Mouse (Mus musculus) hindbrain, embryonic 14.5 days (tissue): Measurements from ENCODE around the gene Foxn4. TPM values are rescaled to one million over a fixed set of nuclear protein-coding genes. Genes with fewer than 3 reads are reported as not detected.

Experiments
- ATAC-seq: fragments of 200-750 bp; cut with Nextera tagmentation; 2 replicates; pipeline ENCODE4 v1.8.0; 2017; ENCODE audit warnings: moderate number of reproducible peaks, mild to moderate bottlenecking, moderate TSS enrichment, moderate library complexity; ENCODE audit not compliant: low FRiP score
- DNase-seq: peaks from one replicate; pipeline ENCODE4 v3.0.0-alpha.2; 2015; ENCODE audit warnings: low spot score
- H3K27ac ChIP-seq: fragments of 300-500 bp; sonication (generic); 2 replicates; pipeline ENCODE4 v1.5.1; 2014; ENCODE audit warnings: mild to moderate bottlenecking, moderate library complexity
- H3K27me3 ChIP-seq: fragments of 300-500 bp; sonication (generic); 2 replicates; pipeline ENCODE4 v1.6.1; 2014; ENCODE audit warnings: mild to moderate bottlenecking, low read length, mixed read lengths; ENCODE audit not compliant: control insufficient read depth, insufficient read depth
- H3K36me3 ChIP-seq: fragments of 300-500 bp; sonication (generic); replicated peaks from 2 replicates; pipeline ENCODE4 v1.6.1; 2014; ENCODE audit not compliant: control insufficient read depth, insufficient read depth
- H3K4me1 ChIP-seq: fragments of 300-500 bp; sonication (generic); replicated peaks from 2 replicates; pipeline ENCODE4 v1.6.1; 2014; ENCODE audit warnings: antibody characterized with exemption, low read length, mixed read lengths; ENCODE audit not compliant: control insufficient read depth, insufficient read depth
- H3K4me2 ChIP-seq: fragments of 300-500 bp; sonication (generic); replicated peaks from 2 replicates; pipeline ENCODE4 v1.6.1; 2014; ENCODE audit warnings: mild to moderate bottlenecking, moderate library complexity
- H3K4me3 ChIP-seq: fragments of 300-500 bp; sonication (generic); replicated peaks from 2 replicates; pipeline ENCODE4 v1.5.1; 2014; ENCODE audit warnings: mild to moderate bottlenecking, low read length
- H3K9ac ChIP-seq: fragments of 300-500 bp; sonication (generic); 2 replicates; pipeline ENCODE4 v1.6.1; 2014
- H3K9me3 ChIP-seq: fragments of 300-500 bp; sonication (generic); 2 replicates; pipeline ENCODE4 v1.6.1; 2016; ENCODE audit warnings: low read length; ENCODE audit not compliant: control insufficient read depth
- WGBS: fragments of 180-500 bp; shearing (Covaris S2); extraction: QIAGEN DNeasy Blood & Tissue Kit; methylation state at CpG from one replicate; pipeline ENCODE4 v1.1.7; 2014; 5-methylcytosine and 5-hydroxymethylcytosine counted together
- polyA plus RNA-seq: library from polyadenylated mRNA; unstranded; fragments of >200 nt; fragmentation: Nextera tagmentation; extraction: Ambion mirVana; gene quantifications from 2 replicates; pipeline ENCODE4 v1.2.1, GENCODE M21; 2014

Foxn4 gene
- polyA plus RNA-seq, 1 experiment from 2014 or later = 0.24 TPM

DNA sequence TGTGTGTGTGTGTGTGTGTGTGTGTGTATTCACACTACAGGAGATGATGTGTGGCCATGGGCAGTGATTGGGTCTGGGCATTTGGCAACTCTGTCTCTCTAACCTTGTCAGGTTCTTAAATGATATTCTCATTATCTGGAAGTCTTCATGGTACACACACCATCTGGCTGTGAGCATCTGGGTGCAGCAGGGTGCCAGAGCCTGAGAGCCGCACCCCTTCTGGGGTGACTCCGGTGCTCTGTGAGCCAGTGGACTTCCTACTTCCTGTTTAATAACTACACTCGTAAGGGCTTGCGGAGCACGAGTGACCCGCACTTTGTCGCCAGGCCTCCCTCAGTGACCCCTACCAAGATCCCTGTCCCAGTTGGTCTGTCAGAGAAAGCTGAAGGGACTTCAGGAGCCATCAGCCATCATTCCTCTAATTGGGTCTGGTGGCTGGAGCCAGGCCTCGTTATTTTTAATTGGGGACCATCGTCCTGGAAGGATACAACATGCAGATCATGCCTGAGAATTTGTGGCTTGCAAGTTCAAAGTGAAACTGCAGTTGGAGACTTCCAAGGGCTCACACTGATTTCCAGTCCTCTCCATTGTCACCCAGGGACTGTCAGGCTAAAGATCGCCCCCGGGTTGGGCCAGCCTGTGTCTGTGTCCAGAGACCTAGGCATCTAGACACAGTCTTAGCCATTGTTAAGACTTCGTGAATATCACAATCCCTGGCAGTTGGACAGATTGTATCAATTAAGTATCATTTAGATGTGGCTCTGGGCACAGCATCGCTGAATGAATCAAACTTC, 11.2 kb upstream of the Foxn4 start:
- Histone ChIP-seq H3K4me1 (peaks cover 14% of the 10 kb centered on the region; the same call in 1 of the 2 replicates), H3K36me3 (no peaks in the 10 kb centered on the region), H3K4me2 (no peak overlapping the region), H3K27me3 (peaks cover 44% of the 10 kb centered on the region), H3K9ac (no peak overlapping the region), H3K27ac (no peak overlapping the region), H3K9me3 (no peaks in the 10 kb centered on the region), H3K4me3 (no peak overlapping the region)
- DNase-seq (no peak), ATAC-seq (no peak)
- WGBS = 62% methylated on average over 13 of the region's 13 CpGs

DNA sequence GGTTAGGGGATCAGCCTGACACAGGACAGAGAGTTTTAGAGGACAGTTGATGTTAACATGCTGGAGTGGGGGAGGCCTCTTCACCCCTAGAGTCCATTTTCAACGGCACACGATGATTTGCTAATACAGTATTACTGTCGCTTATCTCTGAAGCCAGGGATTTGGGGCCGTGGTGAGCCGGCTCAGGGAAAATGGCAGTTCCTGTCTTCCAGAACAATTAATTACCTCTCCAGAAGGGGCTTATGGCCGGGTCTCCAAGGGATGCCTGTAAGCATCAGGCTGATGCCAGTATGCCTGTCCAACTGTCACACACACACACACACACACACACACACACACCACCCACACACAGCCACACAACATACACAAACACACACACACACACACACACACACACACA, 8.7 kb upstream of the Foxn4 start:
- peaks cover 10% of the 10 kb centered on the region; the same call in 1 of the 2 replicates for H3K4me1 ChIP-seq
- 0 out of 2 replicates have a peak overlapping the region, but pooled peaks have one; percentile 29 for H3K27ac ChIP-seq
- DNase-seq (no peak), ATAC-seq (no peak)
- H3K9me3 ChIP-seq = no peaks in the 10 kb centered on the region
- H3K9ac ChIP-seq = no peak overlapping the region; the same call in 1 of the 2 replicates
- no peaks in the 10 kb centered on the region for H3K36me3 ChIP-seq
- H3K4me3 ChIP-seq = no peak overlapping the region
- H3K27me3 ChIP-seq = peaks cover 40% of the 10 kb centered on the region
- no peak overlapping the region for H3K4me2 ChIP-seq
- WGBS = 23% methylated on average over 6 of the region's 6 CpGs

DNA sequence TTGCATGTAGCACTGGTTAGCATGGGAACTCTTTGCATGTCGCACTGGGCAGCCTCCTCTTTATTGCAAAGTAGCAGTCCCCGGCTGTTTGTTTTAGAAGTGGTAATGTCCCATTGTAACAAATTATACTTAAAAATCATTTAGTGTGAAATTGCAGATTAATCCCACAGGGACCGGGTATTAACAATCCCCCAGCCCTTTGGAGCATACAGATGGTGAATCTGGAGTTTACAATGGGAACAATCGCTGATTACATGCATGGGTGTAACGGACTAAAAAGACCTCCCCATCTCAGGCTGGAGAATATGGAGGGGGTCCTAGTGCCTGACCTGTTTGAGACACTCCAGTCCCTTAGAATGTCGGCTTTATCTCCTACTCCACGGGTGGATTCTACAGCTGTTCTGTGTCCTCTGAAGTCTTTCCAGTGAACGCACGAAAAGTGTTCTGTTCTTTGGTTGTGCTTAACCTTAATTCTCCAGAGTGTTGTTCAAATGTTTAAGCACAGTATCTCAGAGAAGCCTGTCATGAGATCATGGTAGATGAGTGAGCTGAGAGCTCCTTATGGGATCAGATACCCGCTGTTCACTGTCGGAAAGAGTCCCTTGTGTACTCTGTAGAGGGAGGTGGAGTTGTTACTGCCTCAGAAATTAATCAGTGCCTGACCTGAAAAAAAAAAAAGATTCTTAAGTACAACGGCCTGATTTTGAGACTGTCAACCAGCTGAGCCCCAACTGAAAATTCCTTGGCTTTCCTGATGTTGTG, 6.0 kb upstream of the Foxn4 start:
- DNase-seq (no peak), ATAC-seq (no peak)

GRCm38 (mm10) chr5:114275991-114276390, 2.4 kb upstream of the Foxn4 start:
- WGBS = 14% methylated on average over 16 of the region's 16 CpGs
- Histone ChIP-seq H3K9ac (no peak overlapping the region), H3K4me3 (no peak overlapping the region), H3K27me3 (peaks cover 80% of the 10 kb centered on the region), H3K9me3 (no peaks in the 10 kb centered on the region), H3K4me1 (peaks cover 12% of the 10 kb centered on the region), H3K36me3 (no peaks in the 10 kb centered on the region), H3K27ac (no peak overlapping the region), H3K4me2 (no peak overlapping the region)
- DNase-seq = no peak
- ATAC-seq = no peak

More for the DNA sequence above, 6.0 kb upstream of the Foxn4 start:
- peaks cover 10% of the 10 kb centered on the region; the same call in 1 of the 2 replicates for H3K4me1 ChIP-seq
- H3K4me3 ChIP-seq = no peak overlapping the region
- peak overlapping the region; percentile 23; the same call in 1 of the 2 replicates for H3K4me2 ChIP-seq
- H3K36me3 ChIP-seq = no peaks in the 10 kb centered on the region
- WGBS = 15% methylated on average over 12 of the region's 12 CpGs
- H3K27me3 ChIP-seq = peaks cover 64% of the 10 kb centered on the region
- H3K9ac ChIP-seq = no peak overlapping the region
- no peaks in the 10 kb centered on the region for H3K9me3 ChIP-seq
- H3K27ac ChIP-seq = no peak overlapping the region

DNA sequence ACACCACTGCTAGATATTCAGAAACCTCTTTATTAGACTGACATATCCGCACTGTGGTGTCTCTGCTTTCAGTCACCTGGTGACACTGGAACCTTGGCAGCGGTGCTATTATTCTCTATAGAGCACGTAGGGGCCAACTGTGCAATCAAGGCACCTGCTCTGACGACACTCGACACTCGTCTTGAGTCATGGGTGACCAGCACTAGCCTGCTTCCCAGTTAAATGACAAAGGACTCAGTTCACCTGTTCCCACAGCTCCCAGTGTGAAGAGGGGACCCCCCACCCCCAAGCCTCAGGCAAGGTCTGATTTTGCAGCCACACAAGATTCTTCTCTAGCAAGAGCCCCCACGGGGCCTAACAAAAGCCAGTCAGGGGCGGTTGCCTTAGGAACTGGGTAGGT, 1.7 kb upstream of the Foxn4 start:
- Histone ChIP-seq H3K27ac (no peak overlapping the region), H3K36me3 (no peaks in the 10 kb centered on the region), H3K27me3 (peaks cover 82% of the 10 kb centered on the region), H3K4me2 (no peak overlapping the region), H3K9me3 (no peaks in the 10 kb centered on the region), H3K4me1 (peaks cover 12% of the 10 kb centered on the region), H3K4me3 (no peak overlapping the region), H3K9ac (no peak overlapping the region)
- ATAC-seq = no peak
- DNase-seq = no peak
- WGBS = 10% methylated on average over 8 of the region's 8 CpGs

DNA sequence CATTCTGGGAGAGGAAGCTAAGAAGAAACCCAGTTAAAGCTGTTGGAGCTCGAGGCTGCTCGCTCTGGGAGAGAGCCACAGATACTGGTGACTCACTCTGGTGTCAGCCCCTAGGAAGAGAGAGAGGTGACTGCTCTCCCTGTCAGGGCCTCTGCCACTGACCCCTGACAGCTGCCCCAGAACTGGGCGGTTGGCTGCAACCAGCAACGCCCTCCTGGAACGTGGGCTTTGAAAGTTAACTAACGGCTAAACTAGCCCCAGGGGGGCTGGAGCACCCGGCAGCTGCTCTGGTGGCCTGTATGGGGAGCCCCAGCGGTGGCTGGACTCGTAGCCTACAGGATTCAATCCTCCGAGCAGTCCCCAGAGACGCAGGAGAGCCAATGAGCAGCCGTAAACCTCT, 3.6 kb downstream of the Foxn4 start:
- H3K36me3 ChIP-seq = no peaks in the 10 kb centered on the region
- H3K27ac ChIP-seq = no peak overlapping the region
- no peak for DNase-seq
- H3K9ac ChIP-seq = no peak overlapping the region
- H3K4me3 ChIP-seq = no peak overlapping the region
- H3K4me1 ChIP-seq = peaks cover 12% of the 10 kb centered on the region
- 19% methylated on average over 12 of the region's 12 CpGs for WGBS
- H3K27me3 ChIP-seq = peaks cover 68% of the 10 kb centered on the region
- no peak for ATAC-seq
- no peaks in the 10 kb centered on the region for H3K9me3 ChIP-seq
- no peak overlapping the region for H3K4me2 ChIP-seq

DNA sequence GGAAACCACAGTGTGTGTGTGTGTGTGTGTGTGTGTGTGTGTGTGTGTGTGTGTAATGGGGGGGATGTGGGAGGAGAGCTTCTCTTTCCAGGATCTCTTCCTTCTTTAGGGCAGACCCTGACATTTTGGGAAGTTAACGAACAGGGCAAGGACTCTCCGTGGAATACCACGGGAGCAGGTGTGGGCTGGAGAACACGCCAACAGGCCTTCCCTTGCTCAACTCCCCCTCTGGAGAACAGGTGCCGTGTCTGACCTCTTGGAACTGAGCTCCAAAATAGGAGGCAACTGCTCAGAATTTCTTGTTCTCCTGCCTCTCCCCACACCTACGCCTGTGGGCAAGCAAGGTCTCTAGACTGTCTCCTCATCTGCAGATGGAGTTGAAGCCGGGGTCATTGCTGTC, 4.1 kb downstream of the Foxn4 start:
- DNase-seq = no peak
- Histone ChIP-seq H3K9me3 (no peaks in the 10 kb centered on the region), H3K27ac (no peak overlapping the region), H3K4me1 (peaks cover 12% of the 10 kb centered on the region), H3K9ac (no peak overlapping the region), H3K4me2 (no peak overlapping the region), H3K4me3 (no peak overlapping the region), H3K36me3 (no peaks in the 10 kb centered on the region), H3K27me3 (peaks cover 63% of the 10 kb centered on the region)
- 68% methylated on average over 7 of the region's 7 CpGs for WGBS
- no peak for ATAC-seq

- 43% methylated on average over 7 of the region's 7 CpGs for WGBS
- no peak overlapping the region for H3K9ac ChIP-seq
- no peaks in the 10 kb centered on the region for H3K9me3 ChIP-seq
- H3K4me3 ChIP-seq = no peak overlapping the region
- DNase-seq (no peak), ATAC-seq (no peak)
- no peaks in the 10 kb centered on the region for H3K36me3 ChIP-seq
- no peak overlapping the region for H3K4me2 ChIP-seq
- H3K27ac ChIP-seq = no peak overlapping the region
- H3K4me1 ChIP-seq = peaks cover 4% of the 10 kb centered on the region
- peaks cover 54% of the 10 kb centered on the region for H3K27me3 ChIP-seq
Observed at GRCm38 (mm10) chr5:114268646-114269045, 5.0 kb downstream of the Foxn4 start.

DNA sequence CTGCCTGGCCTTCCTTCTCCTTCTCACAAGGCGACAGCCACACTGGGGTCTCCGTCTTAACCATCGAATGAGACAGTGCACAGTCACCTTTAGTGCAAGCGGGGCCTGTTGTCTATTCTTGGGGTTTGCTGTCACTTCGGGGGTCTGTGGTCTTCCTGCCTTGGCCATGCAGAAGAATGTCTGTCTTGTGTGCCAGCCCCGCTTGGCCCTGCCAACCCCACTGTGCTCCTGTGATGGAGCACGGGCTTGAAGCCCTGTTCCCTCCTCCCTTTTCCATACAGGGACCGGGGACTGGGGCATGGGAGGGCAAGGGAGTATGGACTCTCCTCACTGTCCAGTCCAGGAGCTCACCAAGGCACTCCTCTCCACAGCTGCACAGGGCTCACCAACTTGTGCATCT, 8.8 kb downstream of the Foxn4 start:
- no peaks in the 10 kb centered on the region for H3K9me3 ChIP-seq
- WGBS = 78% methylated on average over 8 of the region's 8 CpGs
- no peak overlapping the region for H3K9ac ChIP-seq
- H3K27ac ChIP-seq = no peak overlapping the region
- DNase-seq (no peak), ATAC-seq (no peak)
- peaks cover 17% of the 10 kb centered on the region for H3K27me3 ChIP-seq
- H3K4me2 ChIP-seq = no peak overlapping the region
- no peak overlapping the region for H3K4me3 ChIP-seq
- no peaks in the 10 kb centered on the region for H3K36me3 ChIP-seq
- H3K4me1 ChIP-seq = no peaks in the 10 kb centered on the region
